Mouse (Mus musculus) brain, adult 2 months (tissue): ENCODE measurements at regions not wholly inside any gene's neighbourhood (a gene's known extent, or its start where the extent isn't known, plus 50 kb on each side); places are given as distances from the start of the nearest gene placed in this dataset.

ENCODE experiments used
- DNase-seq: peaks from one replicate; pipeline ENCODE4 v3.0.0; 2011; ENCODE audit warnings: low read depth, low spot score

GRCm38 (mm10) chr1:148392673-148393072 lies 1568.4 kb downstream of the Pla2g4a start:
- DNase-seq, result peak; percentile 10
